Mouse (Mus musculus) CD8-positive naive resting alpha-beta T cell, adult 2 months (primary cell): ENCODE results near the gene Mrps11.

Experiments
- DNase-seq, 2 experiments: peaks; one replicate each; pipeline ENCODE4 v3.0.0; 2022; ENCODE audit warnings: low read depth in 2 of 2, low spot score in 2 of 2

Mrps11 gene

DNA sequence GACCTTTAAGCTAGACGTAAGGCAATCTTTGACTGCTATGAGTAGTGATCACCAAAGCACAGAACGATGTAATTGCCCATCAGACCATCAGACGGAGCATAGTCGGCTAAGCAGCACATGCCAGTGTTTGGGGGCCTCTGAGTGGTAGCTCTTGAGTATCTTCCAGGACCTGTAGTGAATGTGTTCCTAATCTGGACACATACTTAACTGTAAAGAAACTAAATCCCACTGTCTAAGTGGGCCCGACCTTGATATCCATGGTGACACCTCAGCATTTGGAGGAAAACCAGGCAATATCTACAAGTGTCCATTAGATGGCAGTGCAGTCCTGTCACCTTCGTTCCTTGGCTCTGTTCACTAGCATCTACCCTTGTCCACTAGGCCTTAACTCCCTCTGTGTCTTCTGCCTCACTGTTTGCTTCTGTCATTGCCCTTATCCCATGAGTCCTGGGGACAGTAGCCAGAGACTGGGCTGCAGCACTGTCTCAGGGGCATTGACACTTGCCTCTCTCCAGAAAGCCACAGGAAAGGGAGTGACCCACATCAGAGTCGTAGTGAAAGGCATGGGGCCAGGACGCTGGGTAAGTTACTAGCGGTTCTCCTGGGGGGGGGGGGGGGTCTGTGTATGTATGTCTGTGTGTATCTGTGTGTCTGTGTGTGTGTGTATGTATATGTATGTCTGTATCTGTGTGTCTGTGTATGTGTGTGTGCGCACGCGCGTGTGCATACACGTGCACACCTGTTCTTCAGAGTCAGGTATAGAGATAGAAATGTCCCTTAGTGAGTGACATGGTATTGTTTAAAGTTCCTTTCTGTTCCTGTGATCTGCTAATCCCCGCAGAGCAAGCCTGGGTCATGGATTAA, 8.7 kb downstream of the Mrps11 start:
- peak; percentile 30 to 49 for DNase-seq

DNA sequence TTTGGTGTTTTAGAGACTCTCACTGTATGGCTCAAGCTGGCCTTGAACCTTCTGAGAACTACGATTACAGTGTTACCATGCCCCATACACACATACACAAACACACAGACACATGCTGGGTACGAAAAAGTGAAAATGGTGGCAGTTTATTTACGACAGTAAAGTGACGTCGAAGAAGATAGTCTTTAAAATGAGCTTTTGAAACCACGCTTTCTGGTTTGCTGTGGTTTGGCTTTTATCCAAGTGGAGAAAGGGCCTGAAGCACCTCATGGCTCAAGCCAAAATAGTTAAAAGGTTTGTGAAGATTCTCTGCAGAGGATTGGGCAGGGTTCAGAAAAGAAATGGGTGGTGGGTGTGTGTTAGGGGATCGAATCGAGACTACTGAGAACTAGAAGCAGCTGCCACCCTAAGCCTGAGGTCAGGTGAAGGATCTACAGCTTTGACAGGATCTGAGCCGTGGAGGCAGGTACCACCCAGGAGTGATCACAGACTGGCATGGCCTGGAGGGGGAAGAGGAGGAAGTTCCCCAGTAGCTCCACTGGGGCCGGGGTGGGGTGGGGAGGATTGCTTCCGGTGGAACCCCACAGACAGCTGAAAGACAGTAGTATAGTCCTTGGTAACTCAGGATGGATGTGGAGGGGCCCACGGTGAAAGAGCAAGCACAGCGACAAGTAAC, 11.1 kb downstream of the Mrps11 start:
- no peak for DNase-seq

- DNase-seq: no peak
Measured at GRCm38 (mm10) chr7:78794571-78795092, 11.7 kb downstream of the Mrps11 start.

DNA sequence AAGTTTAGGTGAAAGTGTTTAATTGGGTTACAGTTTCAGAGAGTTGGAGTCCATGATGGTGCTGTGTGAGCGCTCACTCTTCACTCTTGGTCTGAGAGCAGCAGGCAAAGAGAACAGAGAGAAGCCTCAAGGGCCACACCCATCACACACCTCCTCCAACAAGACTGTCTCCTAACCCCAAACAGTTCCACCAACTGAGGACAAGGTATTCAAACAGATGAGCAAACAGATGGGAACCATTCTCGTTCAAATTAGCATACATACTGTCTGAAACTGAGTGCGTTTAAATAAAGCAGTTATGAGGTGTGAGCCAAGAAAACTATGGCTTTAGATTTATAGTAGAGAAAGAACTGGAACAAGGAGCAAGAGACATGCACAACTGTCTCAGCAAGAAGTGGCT, 13.7 kb downstream of the Mrps11 start:
- no peak for DNase-seq

- no peak for DNase-seq
Measured at GRCm38 (mm10) chr7:78797843-78798455, 15.0 kb downstream of the Mrps11 start.

- DNase-seq: no peak
Measured at GRCm38 (mm10) chr7:78799730-78800496, 17.0 kb downstream of the Mrps11 start.

GRCm38 (mm10) chr7:78803841-78804240, 20.9 kb downstream of the Mrps11 start:
- DNase-seq: no peak

GRCm38 (mm10) chr7:78807192-78807591, 24.3 kb downstream of the Mrps11 start:
- DNase-seq: no peak

DNA sequence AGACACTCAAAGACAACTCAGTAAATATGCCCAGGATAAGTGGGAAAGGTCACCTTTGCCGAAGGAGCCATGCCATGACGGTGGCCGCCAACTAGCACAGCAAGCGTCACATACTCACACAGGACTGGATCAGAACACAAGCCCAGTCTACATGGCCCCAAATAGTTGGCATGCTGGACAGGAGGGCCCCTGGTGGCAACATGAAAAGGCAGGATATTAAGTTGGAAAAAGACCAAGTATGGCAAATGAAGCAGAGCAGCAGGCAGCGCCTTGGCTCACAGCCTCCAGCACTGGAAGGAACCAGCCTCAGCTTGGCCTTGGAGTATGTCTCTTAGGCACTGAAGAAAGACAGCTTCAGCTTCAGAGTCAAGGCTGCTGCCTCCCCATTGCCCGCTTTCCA, 30.9 kb downstream of the Mrps11 start:
- DNase-seq: no peak

- DNase-seq: no peak
Measured at GRCm38 (mm10) chr7:78814766-78815165, 31.8 kb downstream of the Mrps11 start.

DNA sequence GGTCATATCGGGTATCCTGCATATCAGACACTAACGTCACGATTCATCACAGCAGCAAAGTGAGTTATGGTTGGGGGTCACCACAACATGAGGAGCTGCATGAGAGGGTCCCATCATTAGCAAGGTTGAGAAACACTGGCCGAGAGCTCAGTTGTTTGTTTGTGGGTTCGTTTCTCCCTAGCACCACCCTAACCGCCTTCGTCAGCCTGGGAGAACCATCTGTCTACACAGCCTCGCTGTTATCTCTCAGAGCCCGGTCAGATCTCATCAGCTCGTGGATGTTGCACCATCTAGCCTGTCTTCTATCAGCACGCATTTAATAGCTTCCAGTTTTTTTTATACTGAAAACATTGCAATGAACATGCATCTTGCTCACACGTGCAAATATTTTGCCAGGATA, 35.4 kb downstream of the Mrps11 start:
- no peak for DNase-seq

DNA sequence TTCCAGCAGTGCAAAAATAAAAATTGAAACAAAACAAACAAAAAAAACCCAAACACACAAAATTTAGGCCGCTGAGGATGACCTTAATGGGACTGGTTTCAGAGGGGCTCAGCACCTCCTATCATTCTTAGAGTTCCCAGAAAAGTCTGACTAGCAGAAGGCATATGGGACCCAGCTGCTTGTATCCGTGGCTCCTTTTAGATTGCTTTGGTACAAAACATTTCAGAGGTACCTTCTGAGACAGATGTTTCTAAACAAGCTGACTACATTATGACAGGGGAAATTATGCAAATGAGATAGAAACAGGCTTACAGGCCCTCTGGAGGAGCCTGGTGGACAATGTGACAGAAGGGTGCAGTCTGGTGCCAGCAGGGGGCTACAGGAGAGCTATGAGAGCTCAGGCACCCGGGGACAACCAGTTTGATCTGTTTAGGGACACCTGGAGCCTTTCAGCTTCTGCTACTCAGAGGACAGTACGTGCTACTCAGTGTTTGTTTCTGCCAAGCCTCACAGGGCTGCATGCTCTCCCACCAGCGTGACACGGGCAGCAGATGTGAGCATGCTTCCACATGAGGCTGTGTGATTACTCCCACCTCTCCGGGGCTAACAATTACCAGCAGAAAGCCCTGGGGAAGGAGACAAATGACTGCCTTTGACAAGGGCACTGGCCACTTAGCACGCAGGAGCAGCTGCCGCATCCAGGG, 43.9 kb downstream of the Mrps11 start:
- no peak for DNase-seq

- no peak for DNase-seq
Measured at GRCm38 (mm10) chr7:78827749-78828362, 44.9 kb downstream of the Mrps11 start.

GRCm38 (mm10) chr7:78835656-78836055, 52.7 kb downstream of the Mrps11 start:
- DNase-seq: no peak

- no peak for DNase-seq
Measured at GRCm38 (mm10) chr7:78837250-78837649, 54.3 kb downstream of the Mrps11 start.

- no peak for DNase-seq
Measured at GRCm38 (mm10) chr7:78841601-78842000, 58.7 kb downstream of the Mrps11 start.
